Mouse (Mus musculus) lung, postnatal 25 days (tissue): Measurements from ENCODE around the gene Car14.
"Not testable (repeated sequence)": the region's sequence is repeated elsewhere in the genome, so short reads cannot be mapped to it uniquely, and the experiment has no call there.

Experiments used
- DNase-seq: peaks from one replicate; pipeline ENCODE4 v3.0.0; 2022; ENCODE audit warnings: low spot score

Car14 gene

GRCm38 (mm10) chr3:95904568-95904967 is at the start of gene Car14:
Car14 (minus strand) TSS chr3:95904691.
- DNase-seq = no peak

GRCm38 (mm10) chr3:95953522-95953921 is 49.0 kb upstream of the Car14 start:
- DNase-seq = no peak

- no peak for DNase-seq
Measured at GRCm38 (mm10) chr3:95953023-95953422, 48.5 kb upstream of the Car14 start.

GRCm38 (mm10) chr3:95951566-95951965 is 47.1 kb upstream of the Car14 start:
- not testable (repeated sequence) for DNase-seq

- DNase-seq = peak; percentile 89
Measured at GRCm38 (mm10) chr3:95950763-95951551, 46.5 kb upstream of the Car14 start.

GRCm38 (mm10) chr3:95948325-95948724 is 43.8 kb upstream of the Car14 start:
- DNase-seq = no peak

- peak; percentile 23 for DNase-seq
Measured at GRCm38 (mm10) chr3:95945731-95946240, 41.3 kb upstream of the Car14 start.

GRCm38 (mm10) chr3:95944742-95945141 is 40.3 kb upstream of the Car14 start:
- no peak for DNase-seq

- DNase-seq = no peak
Measured at GRCm38 (mm10) chr3:95943226-95943625, 38.7 kb upstream of the Car14 start.

GRCm38 (mm10) chr3:95942749-95943148 is 38.3 kb upstream of the Car14 start:
- DNase-seq = no peak

- DNase-seq = no peak
Measured at GRCm38 (mm10) chr3:95938835-95939234, 34.3 kb upstream of the Car14 start.

- DNase-seq = no peak
Measured at GRCm38 (mm10) chr3:95938217-95938616, 33.7 kb upstream of the Car14 start.

- no peak for DNase-seq
Measured at GRCm38 (mm10) chr3:95934448-95934847, 30.0 kb upstream of the Car14 start.

- DNase-seq = peak; percentile 48
Measured at GRCm38 (mm10) chr3:95933111-95933750, 28.7 kb upstream of the Car14 start.

GRCm38 (mm10) chr3:95932566-95932965 is 28.1 kb upstream of the Car14 start:
- DNase-seq = no peak

- DNase-seq = no peak
Measured at GRCm38 (mm10) chr3:95932157-95932556, 27.7 kb upstream of the Car14 start.

GRCm38 (mm10) chr3:95931471-95931870 is 27.0 kb upstream of the Car14 start:
- no peak for DNase-seq

GRCm38 (mm10) chr3:95930471-95930789 is 25.9 kb upstream of the Car14 start:
- DNase-seq = no peak

- peak; percentile 26 for DNase-seq
Measured at GRCm38 (mm10) chr3:95929581-95930470, 25.3 kb upstream of the Car14 start.

GRCm38 (mm10) chr3:95928658-95929503 is 24.4 kb upstream of the Car14 start, which contains the start of gene Anp32e:
Anp32e (plus strand) TSS chr3:95929246.
- peak; percentile 98 for DNase-seq

GRCm38 (mm10) chr3:95928261-95928657 is 23.8 kb upstream of the Car14 start:
- DNase-seq = no peak
